Mouse (Mus musculus): ENCODE results near the gene Zfp512b. TPM values are rescaled to one million over a fixed set of nuclear protein-coding genes. Genes with fewer than 3 reads are reported as not detected.
A peak's percentile ranks its signal among the peaks of the same experiment; 100 is the strongest.

Zfp512b gene
- polyA plus RNA-seq, 1 experiment from 2014 or later, result 22.8 TPM

DNA sequence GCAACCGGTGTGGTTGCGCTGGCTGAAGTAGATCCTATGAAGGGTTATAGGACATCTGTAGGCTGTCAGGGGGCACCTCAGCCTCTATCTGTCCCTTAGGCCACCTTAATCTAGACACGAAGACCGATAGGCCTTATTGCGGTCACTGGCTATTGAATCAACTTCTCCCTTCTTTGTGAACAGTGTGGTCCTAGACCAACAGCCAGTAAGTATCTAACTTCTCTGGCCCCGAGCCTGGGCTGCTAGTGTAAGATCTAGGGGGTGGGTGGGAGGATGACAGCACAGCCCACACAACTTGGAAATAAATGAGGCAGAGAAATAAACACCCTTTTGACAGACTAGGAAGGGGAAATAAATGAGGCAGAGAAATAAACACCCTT, 429 bp upstream of the Zfp512b start:
- 4% methylated on average over 6 of the region's 6 CpGs for WGBS

DNA sequence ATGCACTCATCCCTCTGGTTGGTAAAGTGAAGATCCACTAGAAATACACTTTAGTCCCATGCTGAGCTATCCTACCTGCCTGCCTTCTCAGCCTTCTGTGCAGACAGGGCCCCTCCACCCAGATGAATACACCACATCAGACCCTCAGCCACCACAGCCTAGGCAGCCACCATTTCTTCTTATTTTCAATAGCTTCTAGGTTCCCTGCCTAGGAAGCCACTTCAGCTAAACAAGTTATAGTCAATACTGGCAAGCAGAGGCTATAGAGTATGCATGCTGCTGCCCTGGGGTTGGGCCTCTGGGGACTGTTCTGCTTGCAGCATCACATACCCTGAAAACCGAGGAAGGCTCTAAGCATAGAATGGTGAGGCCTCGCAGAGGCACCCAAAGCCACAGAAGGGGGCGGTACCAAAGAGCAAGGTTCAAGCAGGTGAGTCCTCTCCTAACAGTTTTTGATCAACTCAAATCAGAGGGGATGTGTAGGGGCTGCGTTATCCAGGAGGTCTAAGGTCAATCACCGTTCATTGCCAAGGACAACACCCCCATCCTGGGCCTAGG, 996 bp downstream of the Zfp512b start, which contains the start of gene Prpf6:
Gene Prpf6 (plus strand): TSS at position 341 of the 558 bp plus-strand sequence.
- Histone ChIP-seq H3K27me3 (ENCODE audit: control insufficient read depth, insufficient read depth, low read length) (no peaks in the 10 kb centered on the region), H3K4me3 (ENCODE audit: low read length) (peak within 1 kb of the TSS; percentile 95), H3K9me3 (replicated peaks; ENCODE audit: control insufficient read depth, low read length) (no peaks in the 10 kb centered on the region), H3K36me3 (ENCODE audit: control insufficient read depth, insufficient read depth) (peaks cover 20% of the 10 kb centered on the region), H3K9ac (ENCODE audit: low read length) (peak within 1 kb of the TSS; percentile 88), H3K4me2 (ENCODE audit: low read depth, low read length) (peak within 1 kb of the TSS; percentile 71), H3K27ac (ENCODE audit: low read length) (peak within 1 kb of the TSS; percentile 81), H3K4me1 (ENCODE audit: control insufficient read depth, insufficient read depth, low read length) (peaks cover 10% of the 10 kb centered on the region)
- WGBS, result 9% methylated on average over 5 of the region's 5 CpGs
- ATAC-seq (replicated peaks; ENCODE audit: extremely low read depth, insufficient read depth, low FRiP score), result no peak

More for the DNA sequence above, 429 bp upstream of the Zfp512b start:
- ATAC-seq (replicated peaks; ENCODE audit: extremely low read depth, insufficient read depth, low FRiP score), result peak; percentile 9; the same call in 1 of the 2 replicates
- H3K4me2 ChIP-seq (ENCODE audit: low read depth, low read length), result peak overlapping the region; percentile 71
- H3K9ac ChIP-seq (ENCODE audit: low read length), result peak overlapping the region; percentile 88
- peaks cover 10% of the 10 kb centered on the region for H3K4me1 ChIP-seq (ENCODE audit: control insufficient read depth, insufficient read depth, low read length)
- H3K4me3 ChIP-seq (ENCODE audit: low read length), result peak overlapping the region; percentile 95
- no peaks in the 10 kb centered on the region for H3K9me3 ChIP-seq (replicated peaks; ENCODE audit: control insufficient read depth, low read length)
- H3K27me3 ChIP-seq (ENCODE audit: control insufficient read depth, insufficient read depth, low read length), result no peaks in the 10 kb centered on the region
- peaks cover 9% of the 10 kb centered on the region for H3K36me3 ChIP-seq (ENCODE audit: control insufficient read depth, insufficient read depth)
- H3K27ac ChIP-seq (ENCODE audit: low read length), result peak overlapping the region; percentile 81

DNA sequence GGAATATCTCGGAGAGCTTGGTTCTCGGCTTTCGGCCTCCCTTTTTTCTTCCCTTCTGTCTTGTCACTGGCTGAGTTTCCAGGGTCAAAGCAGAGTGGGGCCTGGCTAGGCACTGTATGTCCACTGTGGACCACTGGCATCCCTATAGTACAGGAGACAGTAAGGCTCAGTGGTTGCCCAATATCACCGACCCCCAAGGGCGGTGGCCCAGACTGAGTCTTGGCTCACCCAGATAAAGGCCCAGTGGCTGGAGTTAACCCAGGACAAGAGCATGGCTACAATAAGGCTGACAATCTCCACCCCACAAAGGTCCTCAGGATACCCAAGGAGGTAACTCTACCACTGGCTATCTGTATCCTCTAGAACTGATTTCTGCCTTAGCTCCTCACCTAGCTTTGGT, 2.1 kb downstream of the Zfp512b start:
- H3K27ac ChIP-seq (ENCODE audit: low read length), result no peak overlapping the region
- peaks cover 30% of the 10 kb centered on the region for H3K36me3 ChIP-seq (ENCODE audit: control insufficient read depth, insufficient read depth)
- H3K9me3 ChIP-seq (replicated peaks; ENCODE audit: control insufficient read depth, low read length), result no peaks in the 10 kb centered on the region
- H3K27me3 ChIP-seq (ENCODE audit: control insufficient read depth, insufficient read depth, low read length), result no peaks in the 10 kb centered on the region
- WGBS, result 93% methylated on average over 5 of the region's 5 CpGs
- H3K9ac ChIP-seq (ENCODE audit: low read length), result no peak overlapping the region
- no peak overlapping the region for H3K4me3 ChIP-seq (ENCODE audit: low read length)
- peaks cover 10% of the 10 kb centered on the region for H3K4me1 ChIP-seq (ENCODE audit: control insufficient read depth, insufficient read depth, low read length)
- no peak overlapping the region for H3K4me2 ChIP-seq (ENCODE audit: low read depth, low read length)
- no peak for ATAC-seq (replicated peaks; ENCODE audit: extremely low read depth, insufficient read depth, low FRiP score)

DNA sequence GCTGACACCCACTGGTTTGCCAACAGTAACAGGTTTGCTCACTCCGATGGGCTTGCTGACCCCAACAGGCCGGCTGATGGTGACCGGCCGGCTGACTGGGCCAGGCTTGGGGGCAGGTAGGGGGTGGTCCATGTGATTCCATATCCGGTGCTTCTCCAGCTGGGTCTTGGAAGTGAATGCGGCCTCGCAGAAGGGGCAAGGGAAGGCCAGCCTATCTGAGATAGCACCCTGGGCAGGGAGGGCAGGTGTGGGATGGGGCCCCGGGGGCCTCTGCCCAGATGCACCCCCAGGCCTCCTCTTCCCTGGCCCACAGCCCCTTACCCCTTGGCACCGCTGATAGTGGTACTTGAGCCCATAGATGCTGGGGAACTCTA, 2.9 kb downstream of the Zfp512b start:
- Histone ChIP-seq H3K36me3 (ENCODE audit: control insufficient read depth, insufficient read depth) (peaks cover 30% of the 10 kb centered on the region), H3K27ac (ENCODE audit: low read length) (no peak overlapping the region), H3K4me1 (ENCODE audit: control insufficient read depth, insufficient read depth, low read length) (peaks cover 10% of the 10 kb centered on the region), H3K4me2 (ENCODE audit: low read depth, low read length) (no peak overlapping the region), H3K4me3 (ENCODE audit: low read length) (no peak overlapping the region), H3K9me3 (replicated peaks; ENCODE audit: control insufficient read depth, low read length) (no peaks in the 10 kb centered on the region), H3K27me3 (ENCODE audit: control insufficient read depth, insufficient read depth, low read length) (no peaks in the 10 kb centered on the region), H3K9ac (ENCODE audit: low read length) (no peak overlapping the region)
- no peak for ATAC-seq (replicated peaks; ENCODE audit: extremely low read depth, insufficient read depth, low FRiP score)
- WGBS, result 97% methylated on average over 9 of the region's 9 CpGs

DNA sequence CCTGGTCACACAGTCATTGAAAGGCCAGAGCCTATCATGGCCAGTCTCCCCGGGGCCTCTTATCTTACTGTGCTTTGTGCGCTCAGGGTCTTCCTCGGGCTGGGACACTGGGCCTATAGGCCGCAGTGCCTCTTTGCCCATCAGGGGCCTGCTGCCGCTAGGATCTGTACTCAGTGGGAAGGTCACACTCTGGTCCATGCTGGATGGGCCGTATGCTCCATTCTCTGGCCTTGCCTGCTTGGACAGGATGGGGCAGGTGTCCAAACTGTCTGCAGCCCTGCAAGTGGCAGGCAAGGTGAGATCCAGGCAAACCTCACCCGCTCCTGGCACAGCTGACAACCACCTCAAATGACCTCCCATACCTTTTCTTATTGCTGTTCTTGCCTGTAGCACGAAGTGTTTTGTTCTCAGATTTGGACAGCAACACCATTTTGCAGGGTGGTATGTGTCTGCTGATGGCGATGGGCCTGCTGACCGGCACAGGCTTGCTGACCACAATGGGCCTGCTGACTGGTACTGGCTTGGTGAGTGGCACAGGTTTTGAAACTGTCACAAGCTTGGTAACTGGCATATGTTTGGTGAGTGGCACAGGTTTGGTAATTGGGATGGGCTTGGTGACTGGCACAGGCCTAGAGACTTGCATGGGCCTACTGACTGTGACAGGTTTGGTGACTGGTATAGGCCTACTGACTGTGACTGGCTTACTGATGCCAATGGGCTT, 3.4 kb downstream of the Zfp512b start:
- Histone ChIP-seq H3K36me3 (ENCODE audit: control insufficient read depth, insufficient read depth) (peaks cover 30% of the 10 kb centered on the region), H3K9ac (ENCODE audit: low read length) (no peak overlapping the region)
- 84% methylated on average over 10 of the region's 10 CpGs for WGBS

DNA sequence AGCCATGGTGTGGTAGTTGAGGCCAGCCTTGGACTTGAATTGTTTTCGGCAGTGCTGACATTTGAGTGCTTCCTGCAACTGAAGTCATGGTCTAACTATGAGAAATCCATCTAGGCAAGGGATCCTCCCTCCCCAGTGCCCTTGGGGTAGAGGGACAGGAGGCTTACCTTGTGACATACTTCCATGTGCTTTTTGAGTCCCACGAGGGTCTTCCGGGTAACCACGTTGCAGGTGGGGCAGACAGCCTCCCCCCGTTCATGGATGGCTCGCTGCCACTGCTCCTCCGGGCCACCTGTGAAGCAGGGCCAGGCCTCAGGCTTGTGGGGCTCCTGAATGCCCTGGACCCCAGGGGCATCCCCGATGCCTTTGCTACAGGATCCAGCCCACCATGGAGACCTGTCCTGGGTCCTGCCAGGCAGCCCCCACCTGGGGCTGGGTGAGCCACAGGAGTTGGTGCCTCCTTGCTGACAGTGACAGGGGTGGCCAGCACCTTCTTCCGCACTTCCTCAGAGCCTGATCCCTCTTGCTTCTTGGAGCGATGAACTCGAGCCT, 4.3 kb downstream of the Zfp512b start:
- WGBS, result 91% methylated on average over 11 of the region's 11 CpGs
- Histone ChIP-seq H3K36me3 (ENCODE audit: control insufficient read depth, insufficient read depth) (peaks cover 30% of the 10 kb centered on the region), H3K27ac (ENCODE audit: low read length) (no peak overlapping the region), H3K4me2 (ENCODE audit: low read depth, low read length) (no peak overlapping the region), H3K4me1 (ENCODE audit: control insufficient read depth, insufficient read depth, low read length) (peaks cover 10% of the 10 kb centered on the region), H3K9ac (ENCODE audit: low read length) (no peak overlapping the region), H3K4me3 (ENCODE audit: low read length) (no peak overlapping the region), H3K27me3 (ENCODE audit: control insufficient read depth, insufficient read depth, low read length) (no peaks in the 10 kb centered on the region), H3K9me3 (replicated peaks; ENCODE audit: control insufficient read depth, low read length) (no peaks in the 10 kb centered on the region)
- ATAC-seq (replicated peaks; ENCODE audit: extremely low read depth, insufficient read depth, low FRiP score), result no peak

More for the DNA sequence above, 3.4 kb downstream of the Zfp512b start:
- Histone ChIP-seq H3K4me1 (ENCODE audit: control insufficient read depth, insufficient read depth, low read length) (peaks cover 10% of the 10 kb centered on the region), H3K4me2 (ENCODE audit: low read depth, low read length) (no peak overlapping the region), H3K27me3 (ENCODE audit: control insufficient read depth, insufficient read depth, low read length) (no peaks in the 10 kb centered on the region), H3K4me3 (ENCODE audit: low read length) (no peak overlapping the region), H3K27ac (ENCODE audit: low read length) (no peak overlapping the region), H3K9me3 (replicated peaks; ENCODE audit: control insufficient read depth, low read length) (no peaks in the 10 kb centered on the region)
- ATAC-seq (replicated peaks; ENCODE audit: extremely low read depth, insufficient read depth, low FRiP score), result no peak

DNA sequence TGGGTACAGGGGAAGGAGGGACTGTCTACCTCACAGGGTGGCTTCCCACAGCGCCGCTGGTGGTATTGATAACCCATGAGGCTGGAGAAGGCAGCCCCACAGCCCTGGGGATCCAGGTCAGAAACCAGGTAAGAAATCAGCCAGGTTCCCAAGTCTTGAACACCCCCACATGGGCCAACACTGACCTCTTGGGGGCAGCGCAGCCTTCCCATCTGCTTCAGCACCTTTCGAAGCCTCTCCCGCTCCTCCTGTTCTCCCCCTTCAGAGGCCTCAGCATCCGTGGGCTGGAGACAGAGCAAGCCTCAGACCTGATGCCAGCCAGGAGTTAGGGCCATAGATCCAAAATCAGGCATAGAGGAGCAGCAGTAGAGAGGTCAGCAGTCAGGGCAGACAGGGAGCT, 4.8 kb downstream of the Zfp512b start:
- ATAC-seq (replicated peaks; ENCODE audit: extremely low read depth, insufficient read depth, low FRiP score), result no peak
- peaks cover 7% of the 10 kb centered on the region for H3K4me1 ChIP-seq (ENCODE audit: control insufficient read depth, insufficient read depth, low read length)
- no peak overlapping the region for H3K4me2 ChIP-seq (ENCODE audit: low read depth, low read length)
- no peak overlapping the region for H3K4me3 ChIP-seq (ENCODE audit: low read length)
- no peak overlapping the region for H3K9ac ChIP-seq (ENCODE audit: low read length)
- 82% methylated on average over 6 of the region's 6 CpGs for WGBS
- H3K27me3 ChIP-seq (ENCODE audit: control insufficient read depth, insufficient read depth, low read length), result no peaks in the 10 kb centered on the region
- H3K27ac ChIP-seq (ENCODE audit: low read length), result no peak overlapping the region
- peaks cover 32% of the 10 kb centered on the region for H3K36me3 ChIP-seq (ENCODE audit: control insufficient read depth, insufficient read depth)
- no peaks in the 10 kb centered on the region for H3K9me3 ChIP-seq (replicated peaks; ENCODE audit: control insufficient read depth, low read length)

DNA sequence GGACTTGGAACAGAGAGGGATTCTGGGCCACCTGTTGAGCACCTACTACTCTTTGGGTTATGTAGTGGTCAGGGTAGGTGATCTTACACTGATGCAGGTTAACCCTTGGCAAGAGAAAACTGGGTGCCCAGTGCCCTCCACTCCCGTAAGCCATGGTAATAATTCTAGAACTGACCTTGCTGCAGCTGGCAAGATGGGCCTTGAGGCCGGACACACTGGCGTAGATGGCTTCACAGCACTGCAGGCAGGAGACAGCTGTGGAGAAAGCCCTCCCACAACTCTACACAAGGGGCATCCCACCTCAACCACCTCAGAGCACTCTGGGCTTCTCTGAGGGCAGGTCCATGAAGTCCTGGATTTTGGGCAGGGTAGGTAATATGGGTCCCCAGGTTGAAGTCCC, 6.5 kb downstream of the Zfp512b start:
- Histone ChIP-seq H3K9me3 (replicated peaks; ENCODE audit: control insufficient read depth, low read length) (no peaks in the 10 kb centered on the region), H3K4me1 (ENCODE audit: control insufficient read depth, insufficient read depth, low read length) (no peaks in the 10 kb centered on the region), H3K27me3 (ENCODE audit: control insufficient read depth, insufficient read depth, low read length) (no peaks in the 10 kb centered on the region), H3K27ac (ENCODE audit: low read length) (no peak overlapping the region), H3K4me2 (ENCODE audit: low read depth, low read length) (no peak overlapping the region), H3K9ac (ENCODE audit: low read length) (no peak overlapping the region), H3K36me3 (ENCODE audit: control insufficient read depth, insufficient read depth) (peaks cover 32% of the 10 kb centered on the region), H3K4me3 (ENCODE audit: low read length) (no peak overlapping the region)
- 98% methylated on average over 3 of the region's 3 CpGs for WGBS
- no peak for ATAC-seq (replicated peaks; ENCODE audit: extremely low read depth, insufficient read depth, low FRiP score)

DNA sequence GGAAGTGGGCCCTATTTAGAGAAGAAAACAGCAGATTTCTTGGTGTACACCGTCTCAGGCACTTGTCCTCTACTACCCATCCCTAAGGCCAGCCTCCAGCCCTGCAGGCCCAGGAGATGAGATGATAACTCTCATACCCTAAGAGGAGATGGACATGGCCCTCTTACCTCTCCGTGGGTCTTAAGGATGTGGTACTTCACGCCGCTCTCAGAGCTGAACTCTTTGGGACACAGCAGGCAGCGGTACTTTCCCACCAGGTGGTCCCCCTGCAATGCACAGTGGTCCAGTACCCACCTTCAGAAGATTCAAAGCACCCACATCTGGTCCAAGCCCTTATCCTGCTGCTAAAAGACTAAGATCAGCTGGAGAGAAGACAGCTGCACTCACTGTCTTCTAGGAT, 7.1 kb downstream of the Zfp512b start:
- H3K27me3 ChIP-seq (ENCODE audit: control insufficient read depth, insufficient read depth, low read length), result no peaks in the 10 kb centered on the region
- H3K9ac ChIP-seq (ENCODE audit: low read length), result no peak overlapping the region
- H3K4me3 ChIP-seq (ENCODE audit: low read length), result no peak overlapping the region
- no peak for ATAC-seq (replicated peaks; ENCODE audit: extremely low read depth, insufficient read depth, low FRiP score)
- H3K9me3 ChIP-seq (replicated peaks; ENCODE audit: control insufficient read depth, low read length), result no peaks in the 10 kb centered on the region
- H3K4me2 ChIP-seq (ENCODE audit: low read depth, low read length), result no peak overlapping the region
- WGBS, result 93% methylated on average over 5 of the region's 5 CpGs
- H3K4me1 ChIP-seq (ENCODE audit: control insufficient read depth, insufficient read depth, low read length), result peaks cover 4% of the 10 kb centered on the region
- H3K36me3 ChIP-seq (ENCODE audit: control insufficient read depth, insufficient read depth), result peaks cover 32% of the 10 kb centered on the region
- H3K27ac ChIP-seq (ENCODE audit: low read length), result no peak overlapping the region

Measured in heart, embryonic 16.5 days (tissue).